Mouse (Mus musculus) regulatory T cell (primary cell): ENCODE results near the gene Fyttd1.

Experiments used
- in situ Hi-C: fragments of 300-600 bp; cut with MboI, MseI; formaldehyde crosslinking; loops from one replicate; pipeline ENCODE4 v1.15.1; 2025; ENCODE audit warnings: high pct_unique_total_duplicates

The Fyttd1 gene

GRCm38 (mm10) chr16:32877343-32878156 lies at the start of gene Fyttd1, which contains the start of gene Rubcn:
Gene Fyttd1, plus strand, starts transcription at chr16:32877500.
Gene Rubcn, minus strand, starts transcription at chr16:32877766.
- in situ Hi-C loops, result loop anchor here (5.0 kb wide), 1 partner anchor 65 kb away; the partner anchor contains the start of gene Smbd1

- in situ Hi-C loops, result no loop called here
Observed at GRCm38 (mm10) chr16:32829104-32829503, 48.2 kb upstream of the Fyttd1 start.

GRCm38 (mm10) chr16:32831501-32831900 lies 45.8 kb upstream of the Fyttd1 start:
- in situ Hi-C loops, result no loop called here

GRCm38 (mm10) chr16:32847103-32847502 lies 30.2 kb upstream of the Fyttd1 start:
- in situ Hi-C loops, result no loop called here

GRCm38 (mm10) chr16:32849042-32849830 lies 28.1 kb upstream of the Fyttd1 start:
- in situ Hi-C loops, result no loop called here

- in situ Hi-C loops, result no loop called here
Observed at GRCm38 (mm10) chr16:32853492-32854049, 23.7 kb upstream of the Fyttd1 start.

GRCm38 (mm10) chr16:32854050-32854571 lies 23.2 kb upstream of the Fyttd1 start:
- in situ Hi-C loops, result no loop called here

- in situ Hi-C loops, result no loop called here
Observed at GRCm38 (mm10) chr16:32856751-32857150, 20.5 kb upstream of the Fyttd1 start.

- in situ Hi-C loops, result no loop called here
Observed at GRCm38 (mm10) chr16:32858356-32858755, 18.9 kb upstream of the Fyttd1 start.

GRCm38 (mm10) chr16:32858771-32859636 lies 18.3 kb upstream of the Fyttd1 start:
- in situ Hi-C loops, result no loop called here

GRCm38 (mm10) chr16:32861813-32862385 lies 15.4 kb upstream of the Fyttd1 start:
- in situ Hi-C loops, result no loop called here

GRCm38 (mm10) chr16:32865401-32865800 lies 11.9 kb upstream of the Fyttd1 start:
- in situ Hi-C loops, result no loop called here

GRCm38 (mm10) chr16:32866713-32867112 lies 10.6 kb upstream of the Fyttd1 start:
- in situ Hi-C loops, result no loop called here

GRCm38 (mm10) chr16:32867919-32868552 lies 9.3 kb upstream of the Fyttd1 start:
- in situ Hi-C loops, result no loop called here

- in situ Hi-C loops, result no loop called here
Observed at GRCm38 (mm10) chr16:32870231-32870630, 7.1 kb upstream of the Fyttd1 start.

GRCm38 (mm10) chr16:32873366-32873765 lies 3.9 kb upstream of the Fyttd1 start:
- in situ Hi-C loops, result no loop called here

- in situ Hi-C loops, result loop anchor here (5.0 kb wide), 1 partner anchor 63 kb away; the partner anchor contains the start of gene Smbd1
Observed at GRCm38 (mm10) chr16:32875281-32875680, 2.0 kb upstream of the Fyttd1 start.

- in situ Hi-C loops, result loop anchor here (5.0 kb wide), 1 partner anchor 64 kb away; the partner anchor contains the start of gene Smbd1
Observed at GRCm38 (mm10) chr16:32875847-32876246, 1.5 kb upstream of the Fyttd1 start.

- in situ Hi-C loops, result loop anchor here (5.0 kb wide), 1 partner anchor 65 kb away; the partner anchor contains the start of gene Smbd1
Observed at GRCm38 (mm10) chr16:32876831-32877230, 469 bp upstream of the Fyttd1 start.

GRCm38 (mm10) chr16:32878157-32878598 lies 878 bp downstream of the Fyttd1 start:
- in situ Hi-C loops, result loop anchor here (5.0 kb wide), 1 partner anchor 66 kb away; the partner anchor contains the start of gene Smbd1
